Mouse (Mus musculus) megakaryocyte, embryonic 14.5 days (primary cell): ENCODE measurements around the gene Gm20662.

Source experiments
- FLI1 ChIP-seq: IDR thresholded peaks from 2 replicates; pipeline ENCODE4 v1.6.1; 2012; ENCODE audit warnings: low read length, inconsistent platforms, mixed read lengths
- GATA1 ChIP-seq: IDR thresholded peaks from 3 replicates; pipeline ENCODE4 v1.6.1; 2012; ENCODE audit warnings: mixed read lengths, low read length, inconsistent platforms, borderline replicate concordance

- TF ChIP-seq GATA1 (no peak), FLI1 (no peak)
Observed at GRCm38 (mm10) chr9:108057262-108057562, 61.1 kb downstream of the Gm20662 start.
